Mouse (Mus musculus) midbrain, postnatal 0 days (tissue): Measurements from ENCODE around the gene Skap1. TPM values are rescaled to one million over a fixed set of nuclear protein-coding genes. Genes with fewer than 3 reads are reported as not detected.

Experiments used
- ATAC-seq: fragments of 200-750 bp; cut with Nextera tagmentation; 2 replicates; pipeline ENCODE4 v1.8.0; 2017; ENCODE audit warnings: moderate number of reproducible peaks, mild to moderate bottlenecking, moderate TSS enrichment, moderate library complexity; ENCODE audit not compliant: low FRiP score
- DNase-seq: peaks from one replicate; pipeline ENCODE4 v3.0.0-alpha.2; 2015; ENCODE audit warnings: low spot score
- H3K27ac ChIP-seq: fragments of 300-500 bp; sonication (generic); 2 replicates; pipeline ENCODE4 v1.5.1; 2014; ENCODE audit warnings: low read depth, mild to moderate bottlenecking, low read length, mixed read lengths
- H3K27me3 ChIP-seq: fragments of 300-500 bp; sonication (generic); 2 replicates; pipeline ENCODE4 v1.6.1; 2014; ENCODE audit warnings: low read length, control low read depth, mixed read lengths; ENCODE audit not compliant: insufficient read depth
- H3K36me3 ChIP-seq: fragments of 300-500 bp; sonication (generic); 2 replicates; pipeline ENCODE4 v1.6.1; 2014; ENCODE audit warnings: low read length, control low read depth, mixed read lengths; ENCODE audit not compliant: insufficient read depth
- H3K4me1 ChIP-seq: fragments of 300-500 bp; sonication (generic); 2 replicates; pipeline ENCODE4 v1.6.1; 2014; ENCODE audit warnings: mild to moderate bottlenecking, control low read depth, antibody characterized with exemption, low read length, mixed read lengths; ENCODE audit not compliant: insufficient read depth
- H3K4me2 ChIP-seq: fragments of 300-500 bp; sonication (generic); 2 replicates; pipeline ENCODE4 v1.6.1; 2014; ENCODE audit warnings: low read depth, mild to moderate bottlenecking, low read length, mixed read lengths; ENCODE audit not compliant: poor library complexity, severe bottlenecking
- H3K4me3 ChIP-seq: fragments of 300-500 bp; sonication (generic); 2 replicates; pipeline ENCODE4 v1.5.1; 2014; ENCODE audit warnings: low read depth, mild to moderate bottlenecking, low read length, moderate library complexity
- H3K9ac ChIP-seq: fragments of 300-500 bp; sonication (generic); replicated peaks from 2 replicates; pipeline ENCODE4 v1.6.1; 2014; ENCODE audit warnings: mild to moderate bottlenecking, low read length, moderate library complexity, mixed read lengths; ENCODE audit not compliant: poor library complexity, severe bottlenecking
- H3K9me3 ChIP-seq: fragments of 300-500 bp; sonication (generic); 2 replicates; pipeline ENCODE4 v1.6.1; 2016; ENCODE audit warnings: low read length, control low read depth
- CTCF ChIP-seq: IDR thresholded peaks from 2 replicates; pipeline ENCODE4 v1.5.1; 2016; ENCODE audit warnings: antibody characterized with exemption, mild to moderate bottlenecking
- WGBS: fragments of 180-500 bp; shearing (Covaris S2); extraction: QIAGEN DNeasy Blood & Tissue Kit; methylation state at CpG from one replicate; pipeline ENCODE4 v1.1.7; 2014; 5-methylcytosine and 5-hydroxymethylcytosine counted together
- polyA plus RNA-seq: library from polyadenylated mRNA; unstranded; fragments of >200 nt; fragmentation: Nextera tagmentation; extraction: Ambion mirVana; gene quantifications from 2 replicates; pipeline ENCODE4 v1.2.1, GENCODE M21; 2015
- total RNA-seq: library from RNA; depleted of rRNA; stranded (reverse); fragments of >200 nt; gene quantifications from 2 replicates; pipeline ENCODE4 v1.2.3, GENCODE M21; 2014

The Skap1 gene
- total and polyA plus RNA-seq, 2 experiments from 2014 or later, result 1.0 to 3.2 TPM

- WGBS, result 21% methylated on average over 9 of the region's 9 CpGs
- Histone ChIP-seq H3K4me1 (no peaks in the 10 kb centered on the region), H3K9ac (no peak overlapping the region), H3K36me3 (no peaks in the 10 kb centered on the region), H3K9me3 (no peaks in the 10 kb centered on the region), H3K27me3 (no peaks in the 10 kb centered on the region), H3K4me2 (peak overlapping the region; percentile 25; the same call in 1 of the 2 replicates), H3K27ac (no peak overlapping the region), H3K4me3 (no peak overlapping the region)
- ATAC-seq (no peak), DNase-seq (peak; percentile 79)
- TF ChIP-seq CTCF, result peak; percentile 71
Observed at GRCm38 (mm10) chr11:96729462-96729861, 265.1 kb downstream of the Skap1 start.

GRCm38 (mm10) chr11:96730327-96730726, 265.9 kb downstream of the Skap1 start:
- Histone ChIP-seq H3K4me1 (no peaks in the 10 kb centered on the region), H3K4me3 (no peak overlapping the region), H3K27ac (no peak overlapping the region), H3K9me3 (no peaks in the 10 kb centered on the region), H3K27me3 (no peaks in the 10 kb centered on the region), H3K4me2 (no peak overlapping the region), H3K9ac (no peak overlapping the region), H3K36me3 (no peaks in the 10 kb centered on the region)
- ATAC-seq (no peak), DNase-seq (peak; percentile 60)
- 39% methylated on average over 5 of the region's 5 CpGs for WGBS
- TF ChIP-seq CTCF, result no peak

GRCm38 (mm10) chr11:96732657-96733056, 268.3 kb downstream of the Skap1 start:
- Histone ChIP-seq H3K27me3 (no peaks in the 10 kb centered on the region), H3K4me3 (no peak overlapping the region), H3K4me2 (no peak overlapping the region), H3K27ac (no peak overlapping the region), H3K4me1 (no peaks in the 10 kb centered on the region), H3K36me3 (no peaks in the 10 kb centered on the region), H3K9ac (no peak overlapping the region), H3K9me3 (no peaks in the 10 kb centered on the region)
- no peak for TF ChIP-seq CTCF
- ATAC-seq, result no peak
- no peak for DNase-seq
- 44% methylated on average over 4 of the region's 4 CpGs for WGBS

- TF ChIP-seq CTCF, result peak; percentile 75
- Histone ChIP-seq H3K9me3 (no peaks in the 10 kb centered on the region), H3K27ac (no peak overlapping the region), H3K27me3 (no peaks in the 10 kb centered on the region), H3K4me2 (peak overlapping the region; percentile 36), H3K4me1 (no peaks in the 10 kb centered on the region), H3K9ac (no peak overlapping the region), H3K36me3 (no peaks in the 10 kb centered on the region), H3K4me3 (peak overlapping the region; percentile 15)
- 3% methylated on average over 19 of the region's 19 CpGs for WGBS
- DNase-seq (peak; percentile 90), ATAC-seq (no peak)
Observed at GRCm38 (mm10) chr11:96735908-96736307, 271.5 kb downstream of the Skap1 start.

- WGBS, result 15% methylated on average over 11 of the region's 11 CpGs
- no peaks in the 10 kb centered on the region for H3K36me3 ChIP-seq
- DNase-seq (no peak), ATAC-seq (no peak)
- H3K9me3 ChIP-seq, result no peaks in the 10 kb centered on the region
- no peaks in the 10 kb centered on the region for H3K27me3 ChIP-seq
- H3K4me2 ChIP-seq, result peak overlapping the region; percentile 36
- no peaks in the 10 kb centered on the region for H3K4me1 ChIP-seq
- no peak overlapping the region for H3K9ac ChIP-seq
- TF ChIP-seq CTCF, result no peak
- no peak overlapping the region for H3K27ac ChIP-seq
- H3K4me3 ChIP-seq, result peak overlapping the region; percentile 15
Observed at GRCm38 (mm10) chr11:96736361-96736760, 272.0 kb downstream of the Skap1 start.

- H3K27me3 ChIP-seq, result no peaks in the 10 kb centered on the region
- 66% methylated on average over 14 of the region's 14 CpGs for WGBS
- H3K9ac ChIP-seq, result no peak overlapping the region
- DNase-seq (peak; percentile 69), ATAC-seq (no peak)
- no peaks in the 10 kb centered on the region for H3K9me3 ChIP-seq
- H3K4me3 ChIP-seq, result no peak overlapping the region
- H3K4me1 ChIP-seq, result no peaks in the 10 kb centered on the region
- no peak overlapping the region for H3K27ac ChIP-seq
- peak; percentile 66 for TF ChIP-seq CTCF
- H3K36me3 ChIP-seq, result no peaks in the 10 kb centered on the region
- no peak overlapping the region for H3K4me2 ChIP-seq
Observed at GRCm38 (mm10) chr11:96737673-96738471, 273.5 kb downstream of the Skap1 start.
